Mouse (Mus musculus) stomach, postnatal 0 days (tissue): Measurements from ENCODE around the gene Rnase11.

Source experiments
- CTCF ChIP-seq: IDR thresholded peaks from 2 replicates; pipeline ENCODE4 v1.5.1; 2016; ENCODE audit warnings: antibody characterized with exemption, low read depth, mild to moderate bottlenecking, moderate library complexity
- EP300 ChIP-seq: optimal IDR thresholded peaks from 2 replicates; pipeline ENCODE3; 2016; ENCODE audit warnings: antibody characterized with exemption

DNA sequence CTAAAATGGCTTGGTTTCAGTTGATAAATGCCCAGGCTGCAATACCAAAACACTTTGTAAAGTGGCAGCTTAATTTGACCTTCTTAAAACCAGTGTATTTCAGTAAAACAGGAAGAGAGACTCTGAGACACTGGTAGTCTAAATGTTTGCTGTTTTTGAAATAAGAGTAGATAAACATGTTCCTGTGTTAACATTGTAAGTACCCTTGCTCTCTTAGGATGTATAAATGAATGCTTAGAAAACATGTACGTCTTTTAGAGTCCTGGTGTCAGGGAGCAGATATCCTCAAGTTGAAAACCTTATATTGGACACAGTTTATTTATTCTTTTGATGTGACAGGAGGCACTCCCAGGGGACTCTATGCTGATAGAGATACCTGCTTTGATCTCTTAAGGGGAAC lies 14.8 kb downstream of the Rnase11 start:
- no peak for TF ChIP-seq CTCF
- TF ChIP-seq EP300, result no peak
